Mouse (Mus musculus): ENCODE measurements around the gene Lce3a. TPM values are rescaled to one million over a fixed set of nuclear protein-coding genes. Genes with fewer than 3 reads are reported as not detected.

The Lce3a gene
- polyA plus RNA-seq, 1 experiment from 2014 or later = not detected

GRCm38 (mm10) chr3:92902992-92903391 is 23.0 kb downstream of the Lce3a start:
- no peak overlapping the region for H3K4me2 ChIP-seq (ENCODE audit: low read depth, low read length)

GRCm38 (mm10) chr3:92894489-92894888 is 31.5 kb downstream of the Lce3a start:
- H3K27ac ChIP-seq (ENCODE audit: low read depth, low read length) = no peak overlapping the region
- no peaks in the 10 kb centered on the region for H3K36me3 ChIP-seq (ENCODE audit: control insufficient read depth, insufficient read depth, low read length)
- no peak overlapping the region for H3K4me3 ChIP-seq (ENCODE audit: low read depth, low read length)
- H3K4me1 ChIP-seq (ENCODE audit: control insufficient read depth, insufficient read depth, low read length) = no peaks in the 10 kb centered on the region
- 63% methylated on average over 1 of the region's 1 CpGs for WGBS
- no peaks in the 10 kb centered on the region for H3K27me3 ChIP-seq (ENCODE audit: control insufficient read depth, insufficient read depth, low read length)
- H3K9ac ChIP-seq (replicated peaks; ENCODE audit: low read depth, low read length) = no peak overlapping the region
- H3K9me3 ChIP-seq (ENCODE audit: control insufficient read depth, low read length) = no peaks in the 10 kb centered on the region
- no peak for ATAC-seq (ENCODE audit: low read depth)
- H3K4me2 ChIP-seq (ENCODE audit: low read depth, low read length) = no peak overlapping the region

More at GRCm38 (mm10) chr3:92902992-92903391, 23.0 kb downstream of the Lce3a start:
- H3K4me1 ChIP-seq (ENCODE audit: control insufficient read depth, insufficient read depth, low read length) = no peaks in the 10 kb centered on the region
- H3K27me3 ChIP-seq (ENCODE audit: control insufficient read depth, insufficient read depth, low read length) = no peaks in the 10 kb centered on the region
- ATAC-seq (ENCODE audit: low read depth) = no peak
- no peaks in the 10 kb centered on the region for H3K9me3 ChIP-seq (ENCODE audit: control insufficient read depth, low read length)
- H3K36me3 ChIP-seq (ENCODE audit: control insufficient read depth, insufficient read depth, low read length) = no peaks in the 10 kb centered on the region
- H3K27ac ChIP-seq (ENCODE audit: low read depth, low read length) = no peak overlapping the region
- no peak overlapping the region for H3K4me3 ChIP-seq (ENCODE audit: low read depth, low read length)
- no peak overlapping the region for H3K9ac ChIP-seq (replicated peaks; ENCODE audit: low read depth, low read length)
- WGBS = 27% methylated on average over 3 of the region's 3 CpGs

GRCm38 (mm10) chr3:92894063-92894462 is 32.0 kb downstream of the Lce3a start:
- Histone ChIP-seq H3K9ac (replicated peaks; ENCODE audit: low read depth, low read length) (no peak overlapping the region), H3K4me1 (ENCODE audit: control insufficient read depth, insufficient read depth, low read length) (no peaks in the 10 kb centered on the region), H3K27ac (ENCODE audit: low read depth, low read length) (no peak overlapping the region), H3K4me3 (ENCODE audit: low read depth, low read length) (no peak overlapping the region), H3K27me3 (ENCODE audit: control insufficient read depth, insufficient read depth, low read length) (no peaks in the 10 kb centered on the region), H3K9me3 (ENCODE audit: control insufficient read depth, low read length) (no peaks in the 10 kb centered on the region), H3K4me2 (ENCODE audit: low read depth, low read length) (no peak overlapping the region), H3K36me3 (ENCODE audit: control insufficient read depth, insufficient read depth, low read length) (no peaks in the 10 kb centered on the region)
- WGBS = 76% methylated on average over 3 of the region's 3 CpGs
- ATAC-seq (ENCODE audit: low read depth) = no peak

Other genes with a start within 250 kb of the Lce3a start
- gene Lce1c, start 247.0 kb downstream of the Lce3a start, polyA plus RNA-seq (2014; fragmentation: Nextera tagmentation; extraction: Ambion mirVana) = not detected in 2 replicates
- not detected in 2 replicates for gene Lce1d, start 239.0 kb downstream of the Lce3a start, polyA plus RNA-seq (2014; fragmentation: Nextera tagmentation; extraction: Ambion mirVana)
- not detected in 2 replicates for gene Lce1e, start 217.2 kb downstream of the Lce3a start, polyA plus RNA-seq (2014; fragmentation: Nextera tagmentation; extraction: Ambion mirVana)
- gene Lce1f, start 205.9 kb downstream of the Lce3a start, polyA plus RNA-seq (2014; fragmentation: Nextera tagmentation; extraction: Ambion mirVana) = not detected in 2 replicates
- gene Gm38119, start 187.1 kb downstream of the Lce3a start, polyA plus RNA-seq (2014; fragmentation: Nextera tagmentation; extraction: Ambion mirVana) = not detected in 2 replicates
- not detected in 2 replicates for gene Lce1g, start 173.9 kb downstream of the Lce3a start, polyA plus RNA-seq (2014; fragmentation: Nextera tagmentation; extraction: Ambion mirVana)
- not detected in 2 replicates for gene Lce1h, start 161.2 kb downstream of the Lce3a start, polyA plus RNA-seq (2014; fragmentation: Nextera tagmentation; extraction: Ambion mirVana)
- not detected in 2 replicates for gene Lce1i, start 147.3 kb downstream of the Lce3a start, polyA plus RNA-seq (2014; fragmentation: Nextera tagmentation; extraction: Ambion mirVana)
- not detected in 2 replicates for gene Lce1j, start 135.7 kb downstream of the Lce3a start, polyA plus RNA-seq (2014; fragmentation: Nextera tagmentation; extraction: Ambion mirVana)
- not detected in 2 replicates for gene Lce1k, start 118.3 kb downstream of the Lce3a start, polyA plus RNA-seq (2014; fragmentation: Nextera tagmentation; extraction: Ambion mirVana)
- not detected in 2 replicates for gene Kprp, start 99.0 kb downstream of the Lce3a start, polyA plus RNA-seq (2014; fragmentation: Nextera tagmentation; extraction: Ambion mirVana)
- not detected in 2 replicates for gene Lce1l, start 74.9 kb downstream of the Lce3a start, polyA plus RNA-seq (2014; fragmentation: Nextera tagmentation; extraction: Ambion mirVana)
- not detected in 2 replicates for gene 2310050C09Rik, start 56.0 kb downstream of the Lce3a start, polyA plus RNA-seq (2014; fragmentation: Nextera tagmentation; extraction: Ambion mirVana)
- gene Lce3b, start 6.7 kb upstream of the Lce3a start, polyA plus RNA-seq (2014; fragmentation: Nextera tagmentation; extraction: Ambion mirVana) = not detected in 2 replicates
- gene Lce3c, start 18.3 kb upstream of the Lce3a start, polyA plus RNA-seq (2014; fragmentation: Nextera tagmentation; extraction: Ambion mirVana) = not detected in 2 replicates
- gene Lce3d, start 31.2 kb upstream of the Lce3a start, polyA plus RNA-seq (2014; fragmentation: Nextera tagmentation; extraction: Ambion mirVana) = not detected in 2 replicates
- gene Lce3e, start 40.8 kb upstream of the Lce3a start, polyA plus RNA-seq (2014; fragmentation: Nextera tagmentation; extraction: Ambion mirVana) = not detected in 2 replicates
- gene Lce3f, start 66.0 kb upstream of the Lce3a start, polyA plus RNA-seq (2014; fragmentation: Nextera tagmentation; extraction: Ambion mirVana) = not detected in 2 replicates
- gene Crct1, start 89.5 kb upstream of the Lce3a start, polyA plus RNA-seq (2014; fragmentation: Nextera tagmentation; extraction: Ambion mirVana) = 1.0 TPM in 1 of 2 replicates, not detected in the other
- gene Lce1m, start 92.8 kb upstream of the Lce3a start, polyA plus RNA-seq (2014; fragmentation: Nextera tagmentation; extraction: Ambion mirVana) = not detected in 2 replicates
- not detected in 2 replicates for gene Gm4858, start 142.6 kb upstream of the Lce3a start, polyA plus RNA-seq (2014; fragmentation: Nextera tagmentation; extraction: Ambion mirVana)
- gene Crnn, start 218.6 kb upstream of the Lce3a start, polyA plus RNA-seq (2014; fragmentation: Nextera tagmentation; extraction: Ambion mirVana) = not detected in 2 replicates